Mouse (Mus musculus) gastrocnemius, adult 18-20 months (tissue): ENCODE data around the gene Tfcp2. TPM values are rescaled to one million over a fixed set of nuclear protein-coding genes. Genes with fewer than 3 reads are reported as not detected.
"Not testable (repeated sequence)": the region's sequence is repeated elsewhere in the genome, so short reads cannot be mapped to it uniquely, and the experiment has no call there.

ENCODE experiments used
- DNase-seq: peaks from one replicate; pipeline ENCODE4 v3.0.0; 2021; ENCODE audit warnings: low spot score
- total RNA-seq, 2 experiments: library from RNA; stranded (reverse); gene quantifications; 2 replicates each; pipeline ENCODE4 v1.2.3; 2021

Gene Tfcp2
- total RNA-seq, 2 experiments from 2014 or later: 11.3 to 11.5 TPM

DNA sequence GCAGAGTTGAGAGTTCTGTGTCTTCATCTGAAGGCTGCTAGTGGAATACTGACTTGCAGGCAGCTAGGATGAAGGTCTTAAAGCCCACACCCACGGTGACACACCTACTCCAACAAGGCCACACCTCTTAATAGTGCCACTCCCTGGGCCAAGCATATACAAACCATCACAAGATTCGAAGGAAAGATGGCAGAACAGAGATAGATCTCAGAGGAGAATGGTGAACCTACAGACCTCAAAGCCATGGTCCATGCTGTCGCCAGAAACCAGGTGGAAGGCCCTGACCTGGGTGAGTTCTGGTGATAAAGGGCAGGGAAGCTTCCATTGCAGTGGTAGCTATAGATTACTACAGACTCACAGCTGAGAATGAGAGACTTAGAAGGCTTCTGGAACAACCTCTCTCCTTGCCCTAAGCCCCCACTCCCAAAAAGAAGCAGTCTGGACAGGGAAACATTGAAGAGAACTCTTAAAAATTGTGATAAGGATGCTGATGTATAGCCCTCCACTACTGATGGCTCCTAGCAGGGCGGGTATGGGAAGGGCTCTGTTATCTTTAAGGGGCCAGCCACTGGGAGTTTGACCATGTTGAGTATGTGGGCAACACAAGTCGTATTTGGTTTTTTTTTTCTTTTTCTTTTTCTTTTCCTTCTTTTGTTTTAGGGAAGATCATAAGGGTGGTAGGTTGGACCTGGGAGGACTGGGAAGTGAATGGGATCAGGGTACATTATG lies 6.1 kb upstream of the Tfcp2 start:
- DNase-seq: no peak

DNA sequence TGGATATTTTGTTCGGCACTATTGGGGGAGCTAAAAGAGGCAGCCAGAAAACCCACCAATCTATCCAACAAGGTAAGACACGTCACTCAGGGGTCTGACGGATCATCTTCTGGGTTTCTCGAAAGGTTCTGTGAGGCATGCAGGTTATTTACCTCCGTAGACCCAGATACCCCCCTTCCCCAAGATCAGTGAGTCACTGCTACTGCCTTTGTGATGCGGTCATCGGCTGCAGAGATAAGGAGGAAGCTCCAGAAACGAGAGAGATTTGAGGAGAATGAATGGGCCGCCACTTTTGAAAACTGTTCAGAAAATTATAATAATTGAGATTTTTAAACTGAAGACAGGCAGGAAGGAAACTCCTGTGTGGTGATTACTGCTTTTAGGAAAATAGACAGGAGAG lies 4.6 kb upstream of the Tfcp2 start:
- no peak for DNase-seq

DNA sequence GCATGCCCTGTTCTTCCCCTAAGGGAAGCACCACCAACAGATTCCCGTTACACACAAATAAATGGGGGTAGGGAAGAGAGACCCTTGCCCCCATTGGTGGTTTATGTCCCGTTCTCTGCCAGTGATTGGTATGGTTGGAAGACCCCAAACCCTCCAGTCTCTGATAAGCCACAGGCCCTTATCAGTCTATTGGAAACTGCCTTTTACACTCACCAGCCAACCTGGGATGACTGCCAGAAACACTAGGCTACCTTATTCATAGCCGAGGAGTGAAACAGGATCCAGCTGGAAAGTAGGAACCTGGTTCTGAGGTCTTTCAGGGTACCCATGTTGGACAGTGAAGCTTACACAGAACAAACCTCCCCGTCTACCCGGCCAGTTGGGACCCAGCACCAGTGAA lies 4.2 kb upstream of the Tfcp2 start:
- peak; percentile 29 for DNase-seq

GRCm38 (mm10) chr15:100550280-100550679 lies 1.5 kb downstream of the Tfcp2 start:
- DNase-seq: no peak

GRCm38 (mm10) chr15:100543651-100544030 lies 8.2 kb downstream of the Tfcp2 start:
- not testable (repeated sequence) for DNase-seq

DNA sequence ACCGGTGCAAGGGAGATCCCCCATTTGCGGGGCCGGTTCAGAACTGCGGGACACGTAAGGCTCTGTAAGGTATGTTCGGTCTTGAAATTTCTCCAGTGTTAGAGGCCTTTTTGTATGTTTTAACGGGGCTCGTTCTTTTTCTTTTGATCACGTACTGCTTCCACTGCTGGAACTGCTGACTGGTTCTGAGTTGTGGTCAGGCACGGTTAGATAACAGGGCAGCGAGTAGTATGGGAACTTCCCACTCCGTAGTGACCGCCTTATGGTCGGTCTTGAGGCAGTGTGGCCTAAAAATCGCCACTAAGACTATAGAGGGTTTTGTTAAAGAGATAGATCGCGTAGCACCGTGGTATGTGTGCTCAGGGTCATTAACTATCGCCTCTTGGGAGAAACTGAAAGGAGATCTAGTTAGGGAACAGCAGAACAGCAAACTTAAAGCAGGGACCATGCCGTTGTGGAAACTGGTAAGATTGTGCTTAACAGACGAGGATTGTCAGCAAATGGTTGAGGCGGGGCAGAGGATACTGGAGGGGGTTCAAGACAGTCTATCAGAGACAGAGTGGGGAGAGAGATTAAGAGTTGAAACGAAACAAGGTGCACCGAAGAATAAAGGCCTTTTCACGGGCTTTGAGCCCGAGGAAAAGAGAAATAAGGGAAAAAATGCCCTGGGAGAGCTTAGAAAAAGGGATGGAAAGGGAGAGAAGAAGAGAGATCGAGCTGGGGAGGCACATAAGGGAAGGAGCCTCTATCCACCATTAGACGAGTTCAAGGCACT lies 8.7 kb downstream of the Tfcp2 start:
- not testable (repeated sequence) for DNase-seq

DNA sequence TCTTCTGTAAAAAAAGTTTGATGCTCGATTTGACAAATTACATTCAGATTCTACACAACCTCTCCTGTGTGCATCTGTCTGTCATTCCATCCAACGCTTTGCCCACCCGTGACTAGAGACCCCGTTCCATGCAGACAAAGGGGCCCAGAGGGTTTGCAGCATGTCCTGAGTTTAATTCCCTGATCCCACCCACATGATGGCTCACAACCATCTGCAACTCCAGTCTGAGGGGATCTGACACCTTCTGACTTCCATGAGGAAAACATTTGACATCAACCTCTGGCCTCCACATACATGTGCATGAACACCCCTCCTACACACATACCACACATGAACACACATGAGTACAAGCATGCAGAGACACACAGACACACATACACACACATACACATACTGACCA lies 10.4 kb downstream of the Tfcp2 start:
- DNase-seq: no peak

- not testable (repeated sequence) for DNase-seq
These were observed 10.8 kb downstream of the Tfcp2 start for GRCm38 (mm10) chr15:100541001-100541400.

GRCm38 (mm10) chr15:100539411-100539810 lies 12.4 kb downstream of the Tfcp2 start:
- DNase-seq: no peak

GRCm38 (mm10) chr15:100537913-100538312 lies 13.9 kb downstream of the Tfcp2 start:
- peak; percentile 51 for DNase-seq

GRCm38 (mm10) chr15:100527900-100528299 lies 23.9 kb downstream of the Tfcp2 start:
- no peak for DNase-seq

DNA sequence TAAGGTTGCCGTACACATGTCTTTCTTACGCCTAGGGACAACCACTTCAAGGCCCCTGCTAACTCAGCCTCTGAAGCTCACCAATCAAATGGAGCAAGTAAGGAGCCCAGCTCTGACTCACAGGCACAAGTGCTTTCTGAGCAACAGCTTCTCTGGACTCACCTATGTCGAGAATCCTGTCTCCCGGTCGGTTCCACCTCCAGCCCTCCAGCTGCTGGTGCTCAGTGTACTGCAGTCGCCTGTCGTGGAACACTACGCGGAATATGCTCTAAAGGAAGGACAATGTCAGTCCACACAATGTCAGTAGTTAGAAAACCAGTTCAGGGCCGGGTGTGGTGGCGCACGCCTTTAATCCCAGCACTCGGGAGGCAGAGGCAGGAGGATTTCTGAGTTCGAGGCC lies 26.4 kb downstream of the Tfcp2 start:
- DNase-seq: no peak

- DNase-seq: no peak
These were observed 31.5 kb downstream of the Tfcp2 start for GRCm38 (mm10) chr15:100520306-100520705.

DNA sequence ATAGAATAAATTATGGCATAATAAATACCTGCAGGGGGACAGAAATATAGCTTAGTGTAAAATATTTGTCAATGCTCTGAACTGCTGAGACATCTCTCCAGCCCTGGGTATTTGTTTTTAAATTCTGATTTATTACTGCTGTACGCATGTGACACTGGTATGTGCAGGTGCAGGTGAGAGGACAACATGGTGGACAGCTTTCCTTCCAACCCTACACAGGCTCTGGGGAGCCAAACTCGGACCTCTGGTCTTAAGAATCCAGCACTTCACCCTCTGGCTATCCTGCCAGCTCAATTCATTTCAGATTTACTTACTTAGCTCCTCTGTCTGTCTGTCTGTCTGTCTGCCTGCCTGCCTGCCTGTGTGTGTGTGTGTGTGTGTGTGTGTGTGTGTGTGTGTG lies 36.7 kb downstream of the Tfcp2 start:
- DNase-seq: no peak

- no peak for DNase-seq
These were observed 38.4 kb downstream of the Tfcp2 start for GRCm38 (mm10) chr15:100513387-100513786.

GRCm38 (mm10) chr15:100510072-100510471 lies 41.7 kb downstream of the Tfcp2 start:
- no peak for DNase-seq

GRCm38 (mm10) chr15:100508454-100509167 lies 43.2 kb downstream of the Tfcp2 start:
- DNase-seq: no peak

GRCm38 (mm10) chr15:100499506-100499905 lies 52.3 kb downstream of the Tfcp2 start:
- DNase-seq: not testable (repeated sequence)

GRCm38 (mm10) chr15:100495102-100495501 lies 56.7 kb downstream of the Tfcp2 start, which contains the start of gene Csrnp2:
TSS of gene Csrnp2 (minus strand) at chr15:100495488.
- DNase-seq: peak; percentile 90

GRCm38 (mm10) chr15:100494647-100495046 lies 57.2 kb downstream of the Tfcp2 start:
- no peak for DNase-seq

DNA sequence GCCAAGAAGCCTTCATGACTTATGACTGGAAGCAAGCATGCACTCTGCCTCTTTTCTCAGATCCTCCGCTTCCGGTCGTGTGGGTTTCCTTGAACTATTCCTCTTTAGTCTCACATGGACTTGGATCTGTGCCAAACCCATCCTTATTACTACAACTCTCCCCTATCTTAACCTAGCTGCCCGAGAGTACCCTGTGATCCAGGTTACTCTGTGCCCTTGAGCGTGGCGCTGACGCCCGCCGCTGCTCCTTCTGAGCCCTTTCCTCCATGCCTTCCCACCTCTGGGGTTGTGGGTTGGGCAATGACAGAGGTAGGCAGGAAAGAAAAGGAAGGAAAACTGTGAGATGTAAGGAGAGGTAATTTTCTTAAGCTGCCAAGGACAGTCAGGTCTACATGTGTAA lies 59.8 kb downstream of the Tfcp2 start:
- DNase-seq: no peak

DNA sequence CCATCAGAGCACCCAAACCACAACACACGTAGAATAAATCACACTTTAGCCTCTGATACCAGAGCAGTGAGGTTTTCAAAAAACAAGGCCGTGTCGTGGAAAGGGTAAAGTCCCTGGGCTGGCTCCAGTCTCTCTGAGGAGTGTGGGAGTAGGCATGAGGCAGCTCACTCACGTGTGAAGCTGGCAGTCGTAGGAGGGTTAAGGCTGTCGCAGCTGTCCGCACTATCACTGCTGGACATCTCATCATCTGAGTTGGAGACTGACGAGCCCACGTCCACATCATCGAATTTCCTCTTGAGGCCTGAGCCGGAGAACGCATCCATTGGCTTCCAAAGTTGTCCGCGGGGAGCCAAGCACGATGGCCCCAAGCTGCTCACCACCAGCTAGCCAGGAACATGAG lies 62.5 kb downstream of the Tfcp2 start:
- DNase-seq: no peak
